Mouse (Mus musculus) MEL (cell line): ENCODE results near the gene Nat8l. TPM values are rescaled to one million over a fixed set of nuclear protein-coding genes. Genes with fewer than 3 reads are reported as not detected.

Source experiments
- DNase-seq: peaks from one replicate; pipeline ENCODE4 v3.0.0; 2011; ENCODE audit warnings: low read depth, low spot score
- H3K27ac ChIP-seq: 2 replicates; pipeline ENCODE4 v1.5.1; 2012; ENCODE audit warnings: low read depth, mild to moderate bottlenecking, control low read depth, low read length, moderate library complexity; ENCODE audit not compliant: control insufficient read depth
- H3K27me3 ChIP-seq, 2 experiments: fragments of 150-350 bp in 1 of 2; sonication (generic) in 1 of 2; 2 replicates each; pipeline ENCODE4 v1.6.1; 2012; ENCODE audit warnings: low read length in 2 of 2, mild to moderate bottlenecking in 2 of 2, improper control_type of control experiment in 1 of 2, moderate library complexity in 1 of 2; ENCODE audit not compliant: insufficient read depth in 2 of 2, control insufficient read depth in 1 of 2
- H3K36me3 ChIP-seq, 2 experiments: 2 replicates each; pipeline ENCODE4 v1.6.1; 2012 to 2014; ENCODE audit warnings: low read length in 2 of 2, improper control_type of control experiment in 1 of 2, inconsistent platforms in 1 of 2, mild to moderate bottlenecking in 1 of 2; ENCODE audit not compliant: insufficient read depth in 2 of 2, control insufficient read depth in 1 of 2
- H3K4me1 ChIP-seq, 2 experiments: fragments of 150-350 bp in 1 of 2; sonication (generic) in 1 of 2; 2 replicates each; pipeline ENCODE4 v1.6.1; 2012; ENCODE audit warnings: low read length in 2 of 2, improper control_type of control experiment in 1 of 2, mild to moderate bottlenecking in 1 of 2; ENCODE audit not compliant: insufficient read depth in 2 of 2, control insufficient read depth in 1 of 2
- H3K4me3 ChIP-seq, 2 experiments: fragments of 150-350 bp in 1 of 2; sonication (generic) in 1 of 2; 2 replicates each; pipeline ENCODE4 v1.5.1; 2012; ENCODE audit warnings: low read depth in 2 of 2, low read length in 2 of 2, mild to moderate bottlenecking in 2 of 2, moderate library complexity in 2 of 2, control low read depth in 1 of 2, improper control_type of control experiment in 1 of 2; ENCODE audit not compliant: control insufficient read depth in 1 of 2, insufficient read depth in 1 of 2
- H3K79me2 ChIP-seq: 2 replicates; pipeline ENCODE4 v1.6.1; 2012; ENCODE audit warnings: mild to moderate bottlenecking, low read length, moderate library complexity; ENCODE audit not compliant: control insufficient read depth, poor library complexity, insufficient read depth
- H3K9ac ChIP-seq: 2 replicates; pipeline ENCODE4 v1.6.1; 2012; ENCODE audit warnings: low read depth, mild to moderate bottlenecking, control low read depth, low read length, moderate library complexity; ENCODE audit not compliant: control insufficient read depth, poor library complexity, severe bottlenecking
- H3K9me3 ChIP-seq: fragments of 150-350 bp; sonication (generic); replicated peaks from 2 replicates; pipeline ENCODE4 v1.6.1; 2012; ENCODE audit warnings: mild to moderate bottlenecking, low read length, improper control_type of control experiment, moderate library complexity; ENCODE audit not compliant: insufficient read depth
- CTCF ChIP-seq, 3 experiments: IDR thresholded peaks in 2 of 3; conservative IDR thresholded peaks in 1 of 3; 2 replicates each; pipeline ENCODE4 v1.5.1; 2011 to 2012; ENCODE audit warnings: low read length in 3 of 3, low read depth in 2 of 3, mild to moderate bottlenecking in 2 of 3, improper control_type of control experiment in 1 of 3, inconsistent platforms in 1 of 3, mixed read lengths in 1 of 3, moderate library complexity in 1 of 3; ENCODE audit not compliant: control insufficient read depth in 1 of 3, insufficient read depth in 1 of 3, poor library complexity in 1 of 3, severe bottlenecking in 1 of 3
- ETS1 ChIP-seq: IDR thresholded peaks from 2 replicates; pipeline ENCODE4 v1.6.1; 2012; ENCODE audit warnings: low read depth, mild to moderate bottlenecking, inconsistent platforms, low read length, improper control_type of control experiment, moderate library complexity
- GABPA ChIP-seq: IDR thresholded peaks from 2 replicates; pipeline ENCODE4 v1.6.1; 2012; ENCODE audit warnings: low read depth, mild to moderate bottlenecking, inconsistent platforms, low read length, improper control_type of control experiment, moderate library complexity
- HCFC1 ChIP-seq: IDR thresholded peaks from 2 replicates; pipeline ENCODE4 v1.6.1; 2012; ENCODE audit warnings: low read depth, mild to moderate bottlenecking, inconsistent platforms, low read length, improper control_type of control experiment, moderate library complexity
- KAT2A ChIP-seq: conservative IDR thresholded peaks from 2 replicates; pipeline ENCODE4 v1.6.1; 2012; ENCODE audit warnings: low read depth, low read length, improper control_type of control experiment, inconsistent platforms
- MAFK ChIP-seq: IDR thresholded peaks from 2 replicates; pipeline ENCODE4 v1.6.1; 2011; ENCODE audit warnings: low read depth, mild to moderate bottlenecking, low read length, improper control_type of control experiment, borderline replicate concordance
- MAX ChIP-seq: IDR thresholded peaks from 2 replicates; pipeline ENCODE4 v1.6.1; 2011; ENCODE audit warnings: low read length, improper control_type of control experiment
- MAZ ChIP-seq: IDR thresholded peaks from 2 replicates; pipeline ENCODE4 v1.6.1; 2012; ENCODE audit warnings: low read depth, mild to moderate bottlenecking, inconsistent platforms, low read length, improper control_type of control experiment
- MXI1 ChIP-seq: IDR thresholded peaks from 2 replicates; pipeline ENCODE4 v1.6.1; 2011; ENCODE audit warnings: mild to moderate bottlenecking, low read depth, low read length, improper control_type of control experiment
- NRF1 ChIP-seq: IDR thresholded peaks from 2 replicates; pipeline ENCODE4 v1.6.1; 2014; ENCODE audit warnings: low read depth, mild to moderate bottlenecking, inconsistent platforms, low read length, improper control_type of control experiment, moderate library complexity; ENCODE audit not compliant: poor library complexity, insufficient read depth, severe bottlenecking
- POLR2A ChIP-seq, 2 experiments: IDR thresholded peaks; 2 replicates each; pipeline ENCODE4 v1.6.1; 2011 to 2012; ENCODE audit warnings: low read length in 2 of 2, mild to moderate bottlenecking in 2 of 2, control low read depth in 1 of 2, improper control_type of control experiment in 1 of 2, low read depth in 1 of 2, moderate library complexity in 1 of 2; ENCODE audit not compliant: control insufficient read depth in 1 of 2, insufficient read depth in 1 of 2, poor library complexity in 1 of 2
- POLR2AphosphoS2 ChIP-seq: IDR thresholded peaks from 2 replicates; pipeline ENCODE4 v1.6.1; 2011; ENCODE audit warnings: low read length, improper control_type of control experiment
- SIN3A ChIP-seq: IDR thresholded peaks from 2 replicates; pipeline ENCODE4 v1.6.1; 2012; ENCODE audit warnings: low read length, improper control_type of control experiment, inconsistent platforms
- ZMIZ1 ChIP-seq: IDR thresholded peaks from 2 replicates; pipeline ENCODE4 v1.6.1; 2012; ENCODE audit warnings: low read depth, mild to moderate bottlenecking, inconsistent platforms, low read length, improper control_type of control experiment, moderate library complexity
- ZNF384 ChIP-seq: IDR thresholded peaks from 2 replicates; pipeline ENCODE4 v1.6.1; 2012; ENCODE audit warnings: low read depth, mild to moderate bottlenecking, inconsistent platforms, low read length, improper control_type of control experiment
- polyA plus RNA-seq, 2 experiments: library from polyadenylated mRNA; stranded (reverse) in 1 of 2; unstranded in 1 of 2; fragments of >175 nt in 1 of 2; fragments of >200 nt in 1 of 2; gene quantifications; 2 replicates each; pipeline versions ENCODE4 v1.2.1 to v1.2.4; 2012; ENCODE audit warnings: low replicate concordance in 2 of 2, low read depth in 1 of 2; ENCODE audit not compliant: insufficient read length in 2 of 2, insufficient read depth in 1 of 2, missing spikeins in 1 of 2
- total RNA-seq: library from RNA; depleted of rRNA; stranded (reverse); fragments of 300-350 nt; gene quantifications from 2 replicates; pipeline ENCODE4 v1.2.3, GENCODE M21; 2012; rRNA removed

Gene Nat8l
- total and polyA plus RNA-seq, 3 experiments: not detected

DNA sequence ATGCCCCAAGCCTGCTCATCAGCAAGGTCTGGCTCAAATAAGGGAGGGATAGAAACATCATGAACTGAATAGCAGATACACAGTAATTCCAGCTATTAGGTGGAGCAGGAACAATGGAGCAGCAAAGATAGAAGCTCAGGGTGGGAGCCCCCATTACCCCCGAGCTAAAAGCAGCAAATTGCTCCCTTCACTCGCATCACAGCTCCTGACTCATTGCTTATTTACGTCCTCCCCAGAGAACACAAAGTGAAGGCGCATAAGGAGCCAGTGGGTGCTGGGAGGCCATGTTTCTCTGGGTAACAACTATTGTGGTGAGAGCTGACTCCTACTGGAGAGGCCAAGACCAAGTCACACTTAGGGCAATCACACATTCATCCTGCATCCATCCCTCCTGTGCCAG, 34.3 kb downstream of the Nat8l start:
- no peak for DNase-seq
- no peaks in the 10 kb centered on the region for H3K4me1 ChIP-seq
- H3K9me3 ChIP-seq: no peaks in the 10 kb centered on the region
- H3K27ac ChIP-seq: no peak overlapping the region
- no peaks in the 10 kb centered on the region for H3K36me3 ChIP-seq
- TF ChIP-seq ETS1 (no peak), ZNF384 (no peak), POLR2AphosphoS2 (no peak)
- no peaks in the 10 kb centered on the region for H3K27me3 ChIP-seq
- no peak overlapping the region for H3K9ac ChIP-seq
- no peaks in the 10 kb centered on the region for H3K79me2 ChIP-seq
- no peak overlapping the region for H3K4me3 ChIP-seq

DNA sequence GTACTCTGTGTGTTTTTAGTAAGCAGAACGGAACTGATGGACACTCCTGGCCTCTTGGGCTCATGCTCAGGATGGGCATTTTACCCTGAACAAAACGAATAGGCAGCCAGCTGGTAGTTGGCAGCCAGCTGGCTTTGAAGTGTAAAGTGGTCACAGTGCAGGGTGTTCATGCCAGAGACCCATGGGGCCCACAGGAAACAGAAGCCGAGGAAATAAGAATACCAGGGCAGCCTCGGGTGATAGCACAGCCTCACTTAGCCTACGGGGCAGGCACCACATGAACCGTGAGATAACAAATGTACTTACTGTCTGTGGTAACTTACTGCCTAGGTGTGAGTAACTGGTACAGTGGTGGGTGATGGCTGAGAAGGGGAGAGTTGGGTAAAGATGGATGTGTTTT, 35.2 kb downstream of the Nat8l start:
- Histone ChIP-seq H3K9ac (no peak overlapping the region), H3K36me3 (no peaks in the 10 kb centered on the region), H3K9me3 (no peaks in the 10 kb centered on the region), H3K79me2 (no peaks in the 10 kb centered on the region), H3K27me3 (no peaks in the 10 kb centered on the region), H3K4me1 (no peaks in the 10 kb centered on the region), H3K4me3 (no peak overlapping the region), H3K27ac (no peak overlapping the region)
- TF ChIP-seq POLR2A (IDR thresholded peaks at IDR 0.05; ENCODE audit: control insufficient read depth in 1 of 2, insufficient read depth in 1 of 2, low read depth in 1 of 2, low read length in 2 of 2, poor library complexity in 1 of 2) (no peak), MAFK (no peak), HCFC1 (no peak), MAX (no peak), KAT2A (no peak), MAZ (no peak), NRF1 (no peak)
- DNase-seq: no peak

DNA sequence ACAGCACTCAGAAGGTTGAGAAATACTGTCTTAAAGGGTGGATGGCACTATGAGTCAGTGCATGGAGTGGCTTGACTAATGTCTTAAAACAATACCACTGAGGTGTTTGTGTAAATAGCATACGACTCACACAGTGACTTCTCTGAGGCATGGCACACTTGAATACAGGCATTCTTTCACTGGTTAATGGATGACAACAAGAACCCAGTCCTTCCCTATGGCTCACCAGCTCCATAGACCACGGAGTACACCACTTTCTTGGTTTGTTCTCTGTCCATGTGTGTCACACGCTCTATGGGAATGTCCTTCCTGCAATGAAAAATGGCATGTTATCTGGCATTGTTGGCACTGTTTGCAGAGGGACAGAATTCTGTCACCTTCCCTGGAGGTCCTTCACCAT, 36.7 kb downstream of the Nat8l start:
- Histone ChIP-seq H3K79me2 (no peaks in the 10 kb centered on the region), H3K9ac (no peak overlapping the region), H3K4me3 (no peak overlapping the region), H3K4me1 (no peaks in the 10 kb centered on the region), H3K27me3 (no peaks in the 10 kb centered on the region), H3K36me3 (no peaks in the 10 kb centered on the region), H3K27ac (no peak overlapping the region), H3K9me3 (no peaks in the 10 kb centered on the region)
- no peak for TF ChIP-seq SIN3A
- TF ChIP-seq MAFK: no peak
- TF ChIP-seq GABPA: no peak
- no peak for TF ChIP-seq MXI1
- no peak for TF ChIP-seq CTCF (IDR thresholded peaks at IDR 0.05 in 2 of 3, conservative IDR thresholded peaks at IDR 0.05 in 1 of 3; ENCODE audit: control insufficient read depth in 1 of 3, insufficient read depth in 1 of 3, low read depth in 2 of 3, low read length in 3 of 3, poor library complexity in 1 of 3, severe bottlenecking in 1 of 3)
- TF ChIP-seq ZMIZ1: no peak
- DNase-seq: no peak

Other genes starting within 250 kb of the Nat8l start
- gene Letm1, start 213.2 kb upstream of the Nat8l start, total RNA-seq: 50.0 and 59.5 TPM in 2 replicates
- gene Letm1, start 213.2 kb upstream of the Nat8l start, polyA plus RNA-seq: 100 to 1,000 TPM; 119 to 127 TPM
- gene Nsd2, start 175.3 kb upstream of the Nat8l start, total RNA-seq: 82.5 and 102 TPM in 2 replicates
- 100 to 1,000 TPM; 116 to 233 TPM for gene Nsd2, start 175.3 kb upstream of the Nat8l start, polyA plus RNA-seq
- 58.7 and 60.5 TPM in 2 replicates for gene Nelfa, start 59.6 kb upstream of the Nat8l start, total RNA-seq
- 100 to 1,000 TPM; 117 to 207 TPM for gene Nelfa, start 59.6 kb upstream of the Nat8l start, polyA plus RNA-seq
- not detected in 2 replicates for gene Gm1673, start 12.6 kb upstream of the Nat8l start, total RNA-seq
- not detected for gene Gm1673, start 12.6 kb upstream of the Nat8l start, polyA plus RNA-seq
- 0.50 and 0.88 TPM in 2 replicates for gene Poln, start 173.5 kb downstream of the Nat8l start, total RNA-seq
- 1 to 10 TPM in 1 of 2 experiments, not detected in 1; 1.0 TPM for gene Poln, start 173.5 kb downstream of the Nat8l start, polyA plus RNA-seq
- 54.0 and 58.1 TPM in 2 replicates for gene Haus3, start 173.5 kb downstream of the Nat8l start, total RNA-seq
- 100 to 1,000 TPM in 1 of 2 experiments, 10 to 100 TPM in 1; 52.6 to 184 TPM for gene Haus3, start 173.5 kb downstream of the Nat8l start, polyA plus RNA-seq
- gene Mxd4, start 191.7 kb downstream of the Nat8l start, total RNA-seq: 5.9 and 9.7 TPM in 2 replicates
- gene Mxd4, start 191.7 kb downstream of the Nat8l start, polyA plus RNA-seq: 10 to 100 TPM in 1 of 2 experiments, not detected in 1; 13.3 TPM